Mouse (Mus musculus): Measurements from ENCODE around the gene Pafah2. TPM values are rescaled to one million over a fixed set of nuclear protein-coding genes. Genes with fewer than 3 reads are reported as not detected.

Pafah2 gene
- total and polyA plus RNA-seq, 2 experiments from 2014 or later: 7.6 to 18.0 TPM

DNA sequence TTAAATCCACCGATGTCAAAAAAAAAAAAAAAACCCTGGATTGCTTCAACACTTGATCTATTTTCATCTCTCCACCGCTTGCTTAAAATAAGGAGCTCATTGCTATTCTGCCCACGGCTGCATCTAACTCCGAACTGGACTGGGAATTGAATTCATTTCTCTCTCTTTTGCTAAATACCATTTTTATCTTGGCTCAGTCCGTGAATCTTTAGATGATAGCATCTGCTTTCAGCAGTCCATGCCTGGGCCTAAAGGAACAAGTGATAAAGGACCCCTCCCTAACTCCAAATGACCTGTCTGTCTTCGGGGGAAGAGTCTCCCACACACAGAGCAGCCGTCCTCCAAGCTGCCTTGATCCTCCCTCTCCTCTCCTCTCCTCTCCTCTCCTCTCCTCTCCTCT is 48.8 kb downstream of the Pafah2 start:
- Histone ChIP-seq H3K4me1 (ENCODE audit: insufficient read depth) (peaks cover 19% of the 10 kb centered on the region), H3K27me3 (ENCODE audit: insufficient read depth, low read length) (no peaks in the 10 kb centered on the region), H3K4me2 (ENCODE audit: low read depth) (no peak overlapping the region), H3K36me3 (ENCODE audit: insufficient read depth) (no peaks in the 10 kb centered on the region), H3K4me3 (ENCODE audit: low read depth, low read length) (no peak overlapping the region), H3K9ac (no peak overlapping the region), H3K9me3 (ENCODE audit: low read length) (no peaks in the 10 kb centered on the region), H3K27ac (ENCODE audit: low read depth, low read length) (peak overlapping the region; percentile 89)
- ATAC-seq (peak; percentile 71), DNase-seq (peak; percentile 85)
- TF ChIP-seq CTCF (IDR thresholded peaks at IDR 0.05; ENCODE audit: low read depth): no peak
- 30% methylated on average over 7 of the region's 7 CpGs for WGBS

DNA sequence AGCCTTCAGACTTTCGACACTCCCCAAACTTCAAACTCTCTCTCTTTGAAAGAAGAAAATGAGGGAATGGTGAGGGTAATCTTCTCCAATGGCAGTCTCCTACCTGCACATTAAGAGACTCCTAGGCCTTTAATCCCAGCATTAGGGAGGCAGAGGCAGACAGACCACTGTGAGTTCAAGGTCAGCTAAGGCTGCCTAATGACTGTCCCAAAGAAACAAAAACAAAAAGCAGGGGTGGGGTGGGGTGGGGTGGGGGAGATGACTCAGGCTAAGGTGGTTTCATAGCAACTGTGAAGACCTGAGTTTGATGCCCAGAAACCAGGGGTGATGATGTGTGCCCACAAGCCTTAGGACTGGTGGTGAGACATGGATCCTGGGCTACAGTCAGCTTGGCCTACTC is 49.4 kb downstream of the Pafah2 start:
- ATAC-seq: no peak
- Histone ChIP-seq H3K4me2 (ENCODE audit: low read depth) (no peak overlapping the region), H3K27ac (ENCODE audit: low read depth, low read length) (peak overlapping the region; percentile 89), H3K9me3 (ENCODE audit: low read length) (no peaks in the 10 kb centered on the region), H3K36me3 (ENCODE audit: insufficient read depth) (no peaks in the 10 kb centered on the region), H3K9ac (no peak overlapping the region), H3K4me1 (ENCODE audit: insufficient read depth) (peaks cover 25% of the 10 kb centered on the region), H3K27me3 (ENCODE audit: insufficient read depth, low read length) (no peaks in the 10 kb centered on the region), H3K4me3 (ENCODE audit: low read depth, low read length) (no peak overlapping the region)
- no peak for DNase-seq
- 29% methylated on average over 1 of the region's 1 CpGs for WGBS
- TF ChIP-seq CTCF (IDR thresholded peaks at IDR 0.05; ENCODE audit: low read depth): no peak

DNA sequence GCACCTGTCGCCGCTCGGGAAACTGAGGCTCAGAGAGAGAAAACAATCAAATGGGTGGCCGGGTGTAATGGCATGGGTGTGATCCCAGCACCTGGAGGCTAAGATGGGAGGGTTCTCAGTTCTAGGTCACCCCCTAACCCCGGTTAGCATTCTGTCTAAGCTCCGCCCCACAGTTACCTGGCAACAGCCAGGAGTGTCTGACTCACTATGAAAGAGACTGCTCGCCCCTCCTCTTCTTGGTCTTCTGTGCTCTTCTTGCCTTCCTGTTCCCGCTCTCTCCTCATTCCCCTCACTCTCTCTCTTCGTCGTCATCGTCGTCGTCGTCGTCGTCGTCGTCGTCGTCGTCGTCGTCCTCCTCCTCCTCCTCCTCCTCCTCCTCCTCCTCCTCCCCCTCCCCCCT is 51.8 kb downstream of the Pafah2 start:
- no peaks in the 10 kb centered on the region for H3K9me3 ChIP-seq (ENCODE audit: low read length)
- ATAC-seq (peak; percentile 59; the same call in 1 of the 2 replicates), DNase-seq (no peak)
- H3K4me3 ChIP-seq (ENCODE audit: low read depth, low read length): no peak overlapping the region
- no peak for TF ChIP-seq CTCF (IDR thresholded peaks at IDR 0.05; ENCODE audit: low read depth)
- no peak overlapping the region for H3K9ac ChIP-seq
- no peaks in the 10 kb centered on the region for H3K36me3 ChIP-seq (ENCODE audit: insufficient read depth)
- peaks cover 38% of the 10 kb centered on the region for H3K4me1 ChIP-seq (ENCODE audit: insufficient read depth)
- WGBS: 41% methylated on average over 23 of the region's 23 CpGs
- H3K4me2 ChIP-seq (ENCODE audit: low read depth): no peak overlapping the region
- H3K27me3 ChIP-seq (ENCODE audit: insufficient read depth, low read length): no peaks in the 10 kb centered on the region
- no peak overlapping the region for H3K27ac ChIP-seq (ENCODE audit: low read depth, low read length)

GRCm38 (mm10) chr4:134449595-134450391 is 53.7 kb downstream of the Pafah2 start:
- H3K4me1 ChIP-seq (ENCODE audit: insufficient read depth): peaks cover 41% of the 10 kb centered on the region

GRCm38 (mm10) chr4:134450392-134451195 is 54.5 kb downstream of the Pafah2 start:
- DNase-seq: no peak
- 8% methylated on average over 20 of the region's 20 CpGs for WGBS
- Histone ChIP-seq H3K9me3 (ENCODE audit: low read length) (no peaks in the 10 kb centered on the region), H3K27ac (ENCODE audit: low read depth, low read length) (peak overlapping the region; percentile 83), H3K9ac (peak overlapping the region; percentile 47), H3K4me1 (ENCODE audit: insufficient read depth) (peaks cover 38% of the 10 kb centered on the region), H3K27me3 (ENCODE audit: insufficient read depth, low read length) (no peaks in the 10 kb centered on the region), H3K36me3 (ENCODE audit: insufficient read depth) (no peaks in the 10 kb centered on the region), H3K4me2 (ENCODE audit: low read depth) (peak overlapping the region; percentile 31), H3K4me3 (ENCODE audit: low read depth, low read length) (no peak overlapping the region)
- TF ChIP-seq CTCF (IDR thresholded peaks at IDR 0.05; ENCODE audit: low read depth): no peak
- peak; percentile 49 for ATAC-seq

More at GRCm38 (mm10) chr4:134449595-134450391, 53.7 kb downstream of the Pafah2 start:
- peak overlapping the region; percentile 83 for H3K27ac ChIP-seq (ENCODE audit: low read depth, low read length)
- WGBS: 16% methylated on average over 13 of the region's 13 CpGs
- no peaks in the 10 kb centered on the region for H3K36me3 ChIP-seq (ENCODE audit: insufficient read depth)
- peak overlapping the region; percentile 47 for H3K9ac ChIP-seq
- no peak overlapping the region for H3K4me3 ChIP-seq (ENCODE audit: low read depth, low read length)
- DNase-seq (peak; percentile 81), ATAC-seq (peak; percentile 65; the same call in 1 of the 2 replicates)
- peak overlapping the region; percentile 31; the same call in 1 of the 2 replicates for H3K4me2 ChIP-seq (ENCODE audit: low read depth)
- H3K27me3 ChIP-seq (ENCODE audit: insufficient read depth, low read length): no peaks in the 10 kb centered on the region
- no peak for TF ChIP-seq CTCF (IDR thresholded peaks at IDR 0.05; ENCODE audit: low read depth)
- H3K9me3 ChIP-seq (ENCODE audit: low read length): no peaks in the 10 kb centered on the region

DNA sequence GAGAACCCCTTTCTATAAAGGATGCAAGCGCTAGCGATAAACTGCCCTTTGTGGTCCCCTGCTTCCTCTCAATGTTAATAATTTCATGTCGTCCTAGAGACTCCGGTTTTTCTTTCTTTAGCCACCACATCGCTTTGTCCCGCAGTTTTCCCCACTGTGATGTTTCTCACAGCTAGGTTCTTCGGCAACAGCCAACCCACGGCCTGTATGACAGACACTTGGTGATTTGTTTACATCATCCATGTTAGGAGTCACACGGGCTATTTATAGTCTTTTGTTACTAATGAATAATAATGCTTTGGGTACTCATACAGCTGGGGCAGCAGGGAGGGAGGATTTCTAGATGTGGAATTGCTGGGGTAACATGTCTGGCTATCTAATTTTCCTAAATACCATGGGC is 55.4 kb downstream of the Pafah2 start:
- Histone ChIP-seq H3K4me1 (ENCODE audit: insufficient read depth) (peaks cover 31% of the 10 kb centered on the region), H3K9me3 (ENCODE audit: low read length) (no peaks in the 10 kb centered on the region), H3K9ac (no peak overlapping the region), H3K27ac (ENCODE audit: low read depth, low read length) (peak overlapping the region; percentile 83), H3K4me3 (ENCODE audit: low read depth, low read length) (no peak overlapping the region), H3K36me3 (ENCODE audit: insufficient read depth) (no peaks in the 10 kb centered on the region), H3K27me3 (ENCODE audit: insufficient read depth, low read length) (no peaks in the 10 kb centered on the region), H3K4me2 (ENCODE audit: low read depth) (no peak overlapping the region; the same call in 1 of the 2 replicates)
- ATAC-seq (no peak), DNase-seq (no peak)
- no peak for TF ChIP-seq CTCF (IDR thresholded peaks at IDR 0.05; ENCODE audit: low read depth)
- WGBS: 41% methylated on average over 9 of the region's 9 CpGs

All from forebrain, postnatal 0 days (tissue).